Mouse (Mus musculus) ES-Bruce4 (cell line): ENCODE measurements at regions not wholly inside any gene's neighbourhood (a gene's known extent, or its start where the extent isn't known, plus 50 kb on each side); places are given as distances from the start of the nearest gene placed in this dataset.
A peak's percentile ranks its signal among the peaks of the same experiment; 100 is the strongest.

Source experiments
- H3K27ac ChIP-seq: 2 replicates; pipeline ENCODE4 v1.5.1; 2012; ENCODE audit warnings: low read length, inconsistent platforms; ENCODE audit not compliant: insufficient read depth
- H3K27me3 ChIP-seq: 2 replicates; pipeline ENCODE4 v1.6.1; 2012; ENCODE audit warnings: mild to moderate bottlenecking, low read length, inconsistent platforms; ENCODE audit not compliant: control insufficient read depth, poor library complexity, insufficient read depth, severe bottlenecking
- H3K36me3 ChIP-seq: 2 replicates; pipeline ENCODE4 v1.6.1; 2012; ENCODE audit warnings: inconsistent platforms, mild to moderate bottlenecking, low read length, moderate library complexity; ENCODE audit not compliant: control insufficient read depth, poor library complexity, insufficient read depth, severe bottlenecking
- H3K4me1 ChIP-seq: one replicate; pipeline ENCODE4 v1.8.1; 2011; ENCODE audit warnings: low read length; ENCODE audit not compliant: control insufficient read depth, insufficient read depth
- H3K4me3 ChIP-seq: 2 replicates; pipeline ENCODE4 v1.5.1; 2011; ENCODE audit warnings: low read depth, mild to moderate bottlenecking, low read length
- H3K9ac ChIP-seq: 2 replicates; pipeline ENCODE4 v1.6.1; 2012; ENCODE audit warnings: low read depth, mild to moderate bottlenecking, inconsistent platforms; ENCODE audit not compliant: poor library complexity, severe bottlenecking
- H3K9me3 ChIP-seq: replicated peaks from 2 replicates; pipeline ENCODE4 v1.6.1; 2012; ENCODE audit warnings: mild to moderate bottlenecking, low read length, inconsistent platforms; ENCODE audit not compliant: control insufficient read depth, poor library complexity, insufficient read depth, severe bottlenecking
- CTCF ChIP-seq: IDR thresholded peaks from one replicate; pipeline ENCODE4 v1.8.1; 2011; ENCODE audit warnings: low read depth, low read length
- EP300 ChIP-seq: IDR thresholded peaks from 2 replicates; pipeline ENCODE4 v1.6.1; 2011; ENCODE audit warnings: low read depth, low read length; ENCODE audit not compliant: insufficient read depth
- POLR2A ChIP-seq: IDR thresholded peaks from one replicate; pipeline ENCODE4 v1.8.1; 2011; ENCODE audit warnings: low read length; ENCODE audit not compliant: insufficient read depth

DNA sequence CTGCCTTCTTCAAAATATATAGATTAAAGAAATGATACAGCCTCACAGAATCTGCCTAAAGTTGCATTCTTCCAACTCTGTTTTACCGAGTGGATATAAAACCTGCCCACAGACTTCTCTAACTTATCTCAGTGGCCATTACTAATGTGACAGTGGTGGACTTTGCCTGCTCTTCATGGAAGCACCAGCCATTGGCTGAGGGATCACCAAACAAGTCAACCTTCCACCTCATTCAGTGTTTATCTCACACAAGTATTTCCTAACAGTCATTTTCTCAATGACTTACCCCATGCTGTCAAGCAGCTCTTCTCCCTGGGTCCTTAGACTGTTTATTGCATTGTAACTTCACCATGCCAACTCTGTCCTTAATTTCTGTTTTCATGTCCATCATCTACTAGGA is 174.3 kb downstream of the Gm9733 start:
- Histone ChIP-seq H3K4me3 (no peak overlapping the region), H3K4me1 (no peaks in the 10 kb centered on the region), H3K9ac (no peak overlapping the region), H3K27ac (no peak overlapping the region), H3K9me3 (no peaks in the 10 kb centered on the region), H3K27me3 (no peaks in the 10 kb centered on the region), H3K36me3 (no peaks in the 10 kb centered on the region)
- no peak for TF ChIP-seq CTCF
- TF ChIP-seq EP300, result no peak
- TF ChIP-seq POLR2A, result no peak

DNA sequence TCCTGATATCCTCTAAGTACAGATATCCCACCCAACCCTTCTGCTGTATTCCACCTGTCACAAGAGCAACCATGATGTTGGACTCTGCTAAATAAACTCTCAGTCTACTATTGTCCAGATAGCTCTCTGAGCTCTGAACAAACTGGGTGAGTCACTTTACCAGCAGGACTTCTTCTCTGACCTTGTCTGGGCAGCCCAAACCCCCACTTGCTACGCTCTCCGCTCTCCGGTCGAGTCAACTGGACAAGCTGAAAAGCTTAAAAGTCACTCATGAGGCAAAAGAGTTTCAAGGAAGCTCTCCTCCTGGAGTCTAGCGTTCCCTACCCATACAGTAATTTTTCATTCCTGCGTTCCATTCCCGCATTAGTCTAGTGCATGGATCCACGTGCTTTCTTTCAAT is 173.2 kb downstream of the Gm9733 start:
- no peak overlapping the region for H3K4me3 ChIP-seq
- H3K4me1 ChIP-seq, result no peaks in the 10 kb centered on the region
- TF ChIP-seq POLR2A (no peak), CTCF (no peak), EP300 (no peak)
- H3K36me3 ChIP-seq, result no peaks in the 10 kb centered on the region
- no peak overlapping the region for H3K9ac ChIP-seq
- H3K27me3 ChIP-seq, result no peaks in the 10 kb centered on the region
- no peaks in the 10 kb centered on the region for H3K9me3 ChIP-seq
- 0 out of 2 replicates have a peak overlapping the region, but pooled peaks have one; percentile 11 for H3K27ac ChIP-seq

DNA sequence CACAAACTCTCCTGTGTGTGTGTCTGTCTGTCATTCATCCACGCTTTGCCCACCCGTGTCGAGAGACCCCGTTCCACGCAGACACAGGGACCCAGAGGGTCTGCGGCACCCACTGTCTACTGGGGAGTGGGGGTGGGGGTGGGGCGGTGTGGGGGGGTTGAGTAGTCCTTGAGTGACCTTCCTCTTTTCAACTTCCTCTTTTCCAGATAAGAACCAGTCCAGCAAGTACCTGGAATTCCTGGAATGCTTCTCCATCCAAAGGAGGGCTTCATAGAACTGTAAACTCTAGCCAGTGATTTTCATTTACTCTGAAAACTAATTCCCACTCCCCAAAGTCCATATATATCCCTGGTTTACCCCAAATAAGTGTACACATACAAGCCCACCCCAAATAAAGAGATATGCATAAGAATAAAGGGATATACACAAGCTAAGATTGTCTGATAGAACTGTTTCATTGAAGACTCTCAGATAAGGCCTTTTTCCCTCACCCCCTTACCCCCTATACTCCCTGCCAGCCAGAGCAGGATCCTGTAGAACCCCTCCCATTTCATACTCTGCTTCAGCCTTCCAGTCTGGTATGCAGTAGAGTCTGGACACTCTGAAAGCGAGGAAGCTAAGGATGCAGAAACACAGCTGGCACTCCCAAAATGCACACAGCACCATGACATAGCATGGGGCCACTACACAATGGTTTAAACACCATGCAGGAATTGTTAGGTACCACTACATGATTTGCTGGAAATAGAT is 172.0 kb downstream of the Gm9733 start:
- H3K9ac ChIP-seq, result no peak overlapping the region
- no peaks in the 10 kb centered on the region for H3K27me3 ChIP-seq
- H3K4me3 ChIP-seq, result no peak overlapping the region
- H3K36me3 ChIP-seq, result no peaks in the 10 kb centered on the region
- peak overlapping the region; percentile 63; the same call in 1 of the 2 replicates for H3K27ac ChIP-seq
- no peaks in the 10 kb centered on the region for H3K4me1 ChIP-seq
- no peak for TF ChIP-seq POLR2A
- TF ChIP-seq CTCF, result no peak
- no peak for TF ChIP-seq EP300
- no peaks in the 10 kb centered on the region for H3K9me3 ChIP-seq

DNA sequence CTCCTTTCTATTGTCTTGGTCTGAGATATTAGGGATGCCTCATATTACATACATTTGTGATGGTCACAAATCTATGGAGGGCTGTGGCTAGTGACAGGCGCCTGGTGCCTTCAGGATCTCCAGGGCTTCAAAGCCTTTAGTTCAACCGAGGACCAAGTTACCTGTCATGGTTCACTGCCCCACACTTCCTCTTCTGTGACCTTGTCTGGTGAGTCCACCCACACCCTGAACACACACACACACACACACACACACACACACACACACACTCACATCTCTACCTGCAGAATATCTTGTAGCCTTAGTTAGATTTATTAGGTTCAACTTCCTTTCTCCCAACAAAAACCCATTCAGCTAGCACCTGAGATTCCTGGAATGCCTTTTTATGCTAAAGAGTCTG is 156.3 kb downstream of the Gm9733 start:
- no peak overlapping the region for H3K4me3 ChIP-seq
- no peak overlapping the region for H3K9ac ChIP-seq
- no peaks in the 10 kb centered on the region for H3K4me1 ChIP-seq
- no peaks in the 10 kb centered on the region for H3K27me3 ChIP-seq
- H3K36me3 ChIP-seq, result no peaks in the 10 kb centered on the region
- no peak for TF ChIP-seq EP300
- no peak for TF ChIP-seq POLR2A
- no peaks in the 10 kb centered on the region for H3K9me3 ChIP-seq
- no peak overlapping the region for H3K27ac ChIP-seq

DNA sequence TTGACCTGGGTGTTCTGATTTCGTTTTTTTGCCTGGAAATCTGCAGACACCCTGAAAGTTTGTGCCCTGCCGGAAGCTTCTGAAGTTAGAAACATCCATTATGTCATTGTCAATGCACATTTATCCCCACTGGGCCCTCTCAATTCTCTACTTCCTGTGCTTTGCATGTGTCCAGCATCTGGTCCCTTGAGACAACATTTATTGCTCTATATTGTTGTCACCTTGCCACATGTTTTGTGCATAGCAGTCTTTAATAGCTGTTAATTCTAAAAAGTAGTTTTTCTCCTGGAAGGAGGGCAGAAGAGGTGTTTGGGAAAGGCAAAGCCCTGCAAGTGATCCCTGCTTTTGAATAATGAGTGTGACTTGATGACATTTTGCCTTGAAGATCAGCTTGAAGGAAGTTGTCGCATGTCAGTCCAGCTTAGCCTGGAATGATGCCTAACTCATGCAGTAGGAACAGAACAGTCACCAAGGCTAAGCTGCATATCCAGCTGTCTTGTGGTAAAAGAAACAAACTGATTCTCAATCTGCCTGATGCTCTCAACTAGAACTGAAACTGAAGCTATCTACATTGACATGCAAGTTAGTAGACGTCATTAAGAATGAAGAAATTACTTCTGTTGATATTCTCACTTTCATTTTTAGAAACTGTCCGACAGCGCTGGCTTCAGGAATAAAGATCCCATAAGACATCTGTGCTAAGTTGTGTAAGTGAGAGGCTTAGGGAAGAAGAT is 152.9 kb downstream of the Gm9733 start:
- Histone ChIP-seq H3K36me3 (no peaks in the 10 kb centered on the region), H3K27ac (no peak overlapping the region), H3K27me3 (no peaks in the 10 kb centered on the region), H3K4me1 (no peaks in the 10 kb centered on the region), H3K9me3 (no peaks in the 10 kb centered on the region), H3K9ac (no peak overlapping the region), H3K4me3 (no peak overlapping the region)
- TF ChIP-seq EP300 (no peak), POLR2A (no peak), CTCF (no peak)

DNA sequence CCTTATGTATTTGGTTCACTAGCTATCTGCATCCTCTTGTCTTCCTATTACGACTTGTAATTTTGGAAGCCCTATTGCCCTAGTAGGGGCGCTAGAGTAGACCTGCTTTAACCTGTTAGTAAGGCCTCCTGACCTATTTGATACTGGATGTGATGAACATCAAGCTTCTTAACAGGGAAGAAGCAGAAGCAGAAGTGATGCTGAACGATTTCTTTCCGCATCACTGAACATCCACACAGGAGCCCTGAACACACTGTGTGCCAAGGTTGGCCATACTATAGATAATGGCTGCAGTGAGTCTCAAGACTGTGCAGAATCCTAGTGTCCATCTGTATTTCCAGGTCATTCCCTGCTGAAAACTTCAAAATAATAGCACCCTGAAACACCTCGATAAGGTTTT is 151.0 kb downstream of the Gm9733 start:
- Histone ChIP-seq H3K9me3 (no peaks in the 10 kb centered on the region), H3K36me3 (no peaks in the 10 kb centered on the region), H3K27me3 (no peaks in the 10 kb centered on the region), H3K4me3 (no peak overlapping the region), H3K9ac (no peak overlapping the region), H3K27ac (no peak overlapping the region), H3K4me1 (no peaks in the 10 kb centered on the region)
- TF ChIP-seq CTCF (no peak), POLR2A (no peak), EP300 (no peak)
